Mouse (Mus musculus) kidney, postnatal 0 days (tissue): ENCODE results near the gene Col6a1. TPM values are rescaled to one million over a fixed set of nuclear protein-coding genes. Genes with fewer than 3 reads are reported as not detected.

ENCODE experiments used
- ATAC-seq: fragments of 200-750 bp; cut with Nextera tagmentation; replicated peaks from 2 replicates; pipeline ENCODE4 v1.8.0; 2017; ENCODE audit warnings: low read depth, moderate number of reproducible peaks, moderate TSS enrichment, moderate library complexity; ENCODE audit not compliant: low FRiP score
- DNase-seq: peaks from one replicate; pipeline ENCODE4 v3.0.0-alpha.2; 2016; ENCODE audit warnings: low spot score
- H3K27ac ChIP-seq: fragments of 300-500 bp; sonication (generic); 2 replicates; pipeline ENCODE4 v1.5.1; 2014; ENCODE audit warnings: mild to moderate bottlenecking
- H3K27me3 ChIP-seq: fragments of 300-500 bp; sonication (generic); 2 replicates; pipeline ENCODE4 v1.6.1; 2014; ENCODE audit warnings: low read length, mixed read lengths; ENCODE audit not compliant: insufficient read depth
- H3K36me3 ChIP-seq: fragments of 300-500 bp; sonication (generic); 2 replicates; pipeline ENCODE4 v1.6.1; 2014; ENCODE audit warnings: low read length, mixed read lengths; ENCODE audit not compliant: insufficient read depth
- H3K4me1 ChIP-seq: fragments of 300-500 bp; sonication (generic); replicated peaks from 2 replicates; pipeline ENCODE4 v1.6.1; 2014; ENCODE audit warnings: antibody characterized with exemption, low read length, mixed read lengths; ENCODE audit not compliant: insufficient read depth
- H3K4me2 ChIP-seq: fragments of 300-500 bp; sonication (generic); 2 replicates; pipeline ENCODE4 v1.6.1; 2014; ENCODE audit warnings: mild to moderate bottlenecking, low read length, moderate library complexity, mixed read lengths
- H3K4me3 ChIP-seq: fragments of 300-500 bp; sonication (generic); replicated peaks from 2 replicates; pipeline ENCODE4 v1.5.1; 2014; ENCODE audit warnings: low read depth, low read length
- H3K9ac ChIP-seq: fragments of 300-500 bp; sonication (generic); 2 replicates; pipeline ENCODE4 v1.6.1; 2014; ENCODE audit warnings: low read depth, low read length
- H3K9me3 ChIP-seq: fragments of 300-500 bp; sonication (generic); replicated peaks from 2 replicates; pipeline ENCODE4 v1.6.1; 2016; ENCODE audit warnings: low read length, inconsistent platforms, mixed read lengths
- CTCF ChIP-seq: IDR thresholded peaks from 2 replicates; pipeline ENCODE4 v1.5.1; 2016; ENCODE audit warnings: antibody characterized with exemption, low read depth, mild to moderate bottlenecking, moderate library complexity
- WGBS: fragments of 180-500 bp; shearing (Covaris S2); extraction: QIAGEN DNeasy Blood & Tissue Kit; methylation state at CpG from one replicate; pipeline ENCODE4 v1.1.7; 2014; 5-methylcytosine and 5-hydroxymethylcytosine counted together
- polyA plus RNA-seq: library from polyadenylated mRNA; unstranded; fragments of >200 nt; fragmentation: Nextera tagmentation; extraction: Ambion mirVana; gene quantifications from 2 replicates; pipeline ENCODE4 v1.2.1, GENCODE M21; 2015

The Col6a1 gene
- polyA plus RNA-seq, 1 experiment from 2014 or later = 81.3 TPM

GRCm38 (mm10) chr10:76717631-76718030 is 8.3 kb downstream of the Col6a1 start:
- no peaks in the 10 kb centered on the region for H3K27me3 ChIP-seq
- H3K4me1 ChIP-seq = no peaks in the 10 kb centered on the region
- H3K4me3 ChIP-seq = no peak overlapping the region
- no peak overlapping the region for H3K4me2 ChIP-seq
- ATAC-seq (no peak), DNase-seq (no peak)
- H3K36me3 ChIP-seq = no peaks in the 10 kb centered on the region
- TF ChIP-seq CTCF = no peak
- no peak overlapping the region for H3K9ac ChIP-seq
- H3K9me3 ChIP-seq = no peaks in the 10 kb centered on the region
- no peak overlapping the region for H3K27ac ChIP-seq
- 92% methylated on average over 4 of the region's 4 CpGs for WGBS

DNA sequence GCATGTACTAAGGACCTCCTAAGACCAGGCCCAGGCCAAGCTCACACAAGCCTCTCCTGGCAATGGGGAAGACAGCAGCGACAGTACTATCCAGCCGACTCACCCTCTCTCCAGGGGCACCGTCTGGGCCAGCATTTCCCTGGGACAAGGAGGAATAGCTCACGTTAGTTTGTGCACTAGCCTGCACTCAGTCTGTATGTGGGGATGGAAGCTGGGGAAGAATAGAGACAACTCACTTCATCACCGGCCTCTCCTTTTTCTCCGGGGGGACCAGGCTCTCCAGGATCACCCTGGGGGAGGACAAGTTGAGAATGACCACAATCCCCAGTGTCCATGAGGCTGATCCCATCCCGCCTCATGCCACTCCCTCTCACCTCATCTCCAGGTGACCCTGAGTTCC is 8.9 kb downstream of the Col6a1 start:
- no peak overlapping the region for H3K9ac ChIP-seq
- no peak overlapping the region for H3K4me3 ChIP-seq
- DNase-seq = no peak
- H3K9me3 ChIP-seq = no peaks in the 10 kb centered on the region
- no peak overlapping the region for H3K4me2 ChIP-seq
- WGBS = 87% methylated on average over 7 of the region's 7 CpGs
- ATAC-seq = no peak
- H3K27me3 ChIP-seq = no peaks in the 10 kb centered on the region
- no peaks in the 10 kb centered on the region for H3K4me1 ChIP-seq
- TF ChIP-seq CTCF = no peak
- no peaks in the 10 kb centered on the region for H3K36me3 ChIP-seq
- H3K27ac ChIP-seq = no peak overlapping the region

DNA sequence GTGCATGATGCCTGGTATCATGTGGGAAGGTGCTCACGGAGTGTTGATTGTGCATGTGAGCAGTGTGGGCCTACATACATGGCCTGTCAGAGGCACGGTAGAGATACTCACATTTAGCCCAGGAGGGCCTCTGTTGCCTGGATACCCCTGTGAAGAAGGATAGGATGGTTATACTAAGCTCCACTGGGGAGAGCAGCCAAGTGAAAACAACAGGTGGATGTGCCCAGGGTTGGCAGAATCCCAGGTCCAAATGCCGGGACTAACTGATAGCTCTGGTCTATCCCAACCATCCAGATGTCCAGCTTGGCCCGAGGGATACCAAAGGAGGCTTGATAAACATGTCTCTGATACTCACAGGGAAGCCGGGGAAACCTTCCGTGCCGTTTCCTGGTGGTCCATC is 11.7 kb downstream of the Col6a1 start:
- 87% methylated on average over 7 of the region's 7 CpGs for WGBS
- Histone ChIP-seq H3K27ac (no peak overlapping the region), H3K36me3 (0 out of 2 replicates have a peak, but pooled peaks cover 5% of the 10 kb centered on the region), H3K27me3 (no peaks in the 10 kb centered on the region), H3K4me1 (no peaks in the 10 kb centered on the region), H3K4me3 (no peak overlapping the region), H3K4me2 (no peak overlapping the region), H3K9me3 (no peaks in the 10 kb centered on the region), H3K9ac (no peak overlapping the region)
- ATAC-seq (no peak), DNase-seq (no peak)
- TF ChIP-seq CTCF = no peak

DNA sequence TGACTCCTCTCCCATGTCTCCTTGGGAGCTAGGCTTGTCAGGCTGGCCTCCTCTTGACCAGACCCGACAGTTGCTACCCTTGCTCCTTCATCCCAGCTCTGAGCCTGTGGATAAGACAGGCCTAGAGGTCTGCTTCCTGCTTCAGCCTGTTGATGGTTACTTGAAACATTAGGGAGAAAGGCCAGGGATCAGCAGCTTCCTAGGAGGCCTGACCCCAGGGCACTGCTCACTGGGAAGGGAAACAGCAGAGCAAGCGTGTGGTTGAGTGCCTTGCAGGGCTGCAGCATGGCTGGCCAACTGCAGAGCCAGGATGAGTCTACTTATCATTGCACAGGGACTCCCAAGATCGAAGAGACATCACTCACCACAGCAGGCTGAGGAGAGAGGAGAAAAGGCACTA is 13.5 kb downstream of the Col6a1 start:
- 81% methylated on average over 3 of the region's 3 CpGs for WGBS
- Histone ChIP-seq H3K27ac (no peak overlapping the region), H3K4me1 (no peaks in the 10 kb centered on the region), H3K9ac (no peak overlapping the region), H3K4me2 (no peak overlapping the region), H3K36me3 (0 out of 2 replicates have a peak, but pooled peaks cover 5% of the 10 kb centered on the region), H3K27me3 (no peaks in the 10 kb centered on the region), H3K9me3 (no peaks in the 10 kb centered on the region), H3K4me3 (no peak overlapping the region)
- no peak for TF ChIP-seq CTCF
- no peak for DNase-seq
- ATAC-seq = no peak

GRCm38 (mm10) chr10:76711331-76711730 is 14.6 kb downstream of the Col6a1 start:
- no peak for ATAC-seq
- H3K36me3 ChIP-seq = 0 out of 2 replicates have a peak, but pooled peaks cover 5% of the 10 kb centered on the region

DNA sequence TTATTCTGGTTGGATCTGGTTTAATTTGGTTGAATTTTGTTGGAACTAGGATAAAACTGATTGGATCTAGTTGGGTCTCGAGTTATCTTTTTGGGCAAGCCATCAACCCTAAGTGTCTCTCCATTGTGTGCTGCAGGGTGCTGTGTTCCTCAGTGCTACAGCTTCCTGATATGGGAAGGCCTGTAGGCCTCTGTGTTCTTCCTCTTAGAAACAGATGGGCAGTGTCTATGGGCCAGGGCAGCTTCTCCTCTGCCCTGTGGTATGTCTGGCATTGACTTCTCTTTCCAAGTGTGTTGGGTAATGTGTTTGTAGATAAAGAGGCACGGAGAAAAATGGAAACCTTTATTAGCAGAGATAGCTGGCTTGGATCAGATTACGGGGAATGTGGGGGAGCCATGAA is 17.5 kb downstream of the Col6a1 start:
- Histone ChIP-seq H3K9me3 (no peaks in the 10 kb centered on the region), H3K27me3 (no peaks in the 10 kb centered on the region), H3K4me1 (no peaks in the 10 kb centered on the region), H3K27ac (no peak overlapping the region), H3K4me2 (no peak overlapping the region), H3K36me3 (0 out of 2 replicates have a peak, but pooled peaks cover 5% of the 10 kb centered on the region), H3K4me3 (no peak overlapping the region), H3K9ac (no peak overlapping the region)
- no peak for TF ChIP-seq CTCF
- 83% methylated on average over 3 of the region's 3 CpGs for WGBS
- DNase-seq = no peak
- ATAC-seq = no peak

More at GRCm38 (mm10) chr10:76711331-76711730, 14.6 kb downstream of the Col6a1 start:
- Histone ChIP-seq H3K9me3 (no peaks in the 10 kb centered on the region), H3K4me1 (no peaks in the 10 kb centered on the region), H3K9ac (no peak overlapping the region), H3K27ac (no peak overlapping the region), H3K4me3 (no peak overlapping the region), H3K27me3 (no peaks in the 10 kb centered on the region), H3K4me2 (no peak overlapping the region)
- DNase-seq = no peak
- TF ChIP-seq CTCF = no peak
- WGBS = 92% methylated on average over 16 of the region's 16 CpGs

DNA sequence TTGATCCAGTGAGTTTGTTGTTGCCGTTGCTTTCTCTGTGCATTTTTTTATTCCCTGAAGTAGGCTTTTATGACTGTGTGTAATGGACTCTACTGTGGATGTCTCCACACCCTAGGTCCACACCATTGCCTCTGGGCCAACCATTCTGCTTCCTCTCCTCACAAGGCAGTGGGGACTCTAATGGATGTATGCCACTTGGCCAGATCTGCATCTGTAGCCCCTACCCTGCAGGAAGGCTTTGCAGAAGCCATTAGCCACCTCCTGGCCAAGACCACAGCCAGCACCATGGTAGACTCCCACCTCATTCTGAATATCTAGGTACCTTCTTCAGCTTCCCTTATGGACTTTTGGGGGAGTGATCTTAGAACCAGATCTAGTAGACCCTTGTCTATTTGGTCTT is 18.4 kb downstream of the Col6a1 start:
- Histone ChIP-seq H3K4me3 (no peak overlapping the region), H3K27ac (no peak overlapping the region), H3K4me1 (no peaks in the 10 kb centered on the region), H3K27me3 (no peaks in the 10 kb centered on the region), H3K4me2 (no peak overlapping the region), H3K9ac (no peak overlapping the region), H3K36me3 (0 out of 2 replicates have a peak, but pooled peaks cover 5% of the 10 kb centered on the region), H3K9me3 (no peaks in the 10 kb centered on the region)
- 77% methylated on average over 1 of the region's 1 CpGs for WGBS
- no peak for TF ChIP-seq CTCF
- ATAC-seq = no peak
- no peak for DNase-seq
